Mouse (Mus musculus): ENCODE measurements around the gene Ccdc28b. TPM values are rescaled to one million over a fixed set of nuclear protein-coding genes. Genes with fewer than 3 reads are reported as not detected.

Gene Ccdc28b
- polyA plus RNA-seq, 1 experiment = 75.8 TPM

DNA sequence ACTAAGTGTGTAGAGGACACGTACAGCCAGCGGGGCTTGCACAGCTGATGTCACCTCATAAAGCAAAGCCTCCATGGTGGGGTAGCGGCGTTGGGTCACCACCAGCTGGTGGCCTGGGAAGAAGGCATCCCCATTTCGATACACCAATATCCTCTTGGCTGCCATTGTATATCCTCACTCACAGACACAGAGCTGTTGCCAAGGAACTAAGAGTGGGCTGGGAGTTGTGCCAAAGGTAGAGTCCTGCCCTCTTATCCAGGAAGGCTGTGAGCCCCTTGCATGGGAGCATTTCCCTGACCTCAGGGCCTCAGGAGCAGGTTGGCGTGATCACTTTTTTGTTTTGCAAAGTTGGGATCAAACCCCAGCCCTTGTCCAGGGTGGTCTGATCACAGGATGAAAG lies 9.7 kb downstream of the Ccdc28b start, which contains the start of gene Dcdc2b:
Gene Dcdc2b, minus strand, starts transcription at position 165 of the 400 bp plus-strand sequence.
- H3K27ac ChIP-seq (ENCODE audit: control insufficient read depth, insufficient read depth, low read depth, low read length, poor library complexity) = no peak within 1 kb of the TSS
- WGBS = 85% methylated on average over 6 of the region's 6 CpGs
- H3K4me3 ChIP-seq (replicated peaks; ENCODE audit: control insufficient read depth, low read depth, low read length) = no peak within 1 kb of the TSS
- no peak for TF ChIP-seq POLR2A (IDR thresholded peaks at IDR 0.05; ENCODE audit: borderline replicate concordance, control insufficient read depth, low read depth, low read length)
- no peak for TF ChIP-seq CTCF (IDR thresholded peaks at IDR 0.05; ENCODE audit: control insufficient read depth, insufficient read depth, low read length)
- no peaks in the 10 kb centered on the region for H3K4me1 ChIP-seq (ENCODE audit: control insufficient read depth, insufficient read depth, low read length)

DNA sequence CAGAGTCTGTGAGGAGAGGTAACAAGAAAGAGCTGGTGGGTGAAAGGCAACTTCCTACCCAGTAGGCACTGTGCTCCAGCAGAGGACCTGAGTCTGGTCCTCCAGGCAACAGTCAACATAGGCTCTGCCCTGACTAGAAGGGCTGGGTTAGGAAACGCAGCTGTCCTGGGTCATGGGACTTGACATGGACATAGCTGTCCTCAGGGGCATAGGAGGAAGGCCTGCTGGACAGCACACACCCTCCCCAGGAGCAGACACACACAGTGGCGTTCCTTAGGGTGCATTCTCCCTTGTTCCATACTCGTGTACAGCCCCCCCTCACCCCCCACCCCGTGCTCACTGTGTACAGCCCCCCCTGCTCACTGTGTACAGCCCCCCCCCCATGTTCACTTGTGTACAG lies 13.3 kb downstream of the Ccdc28b start:
- TF ChIP-seq POLR2A (IDR thresholded peaks at IDR 0.05; ENCODE audit: borderline replicate concordance, control insufficient read depth, low read depth, low read length) (no peak), CTCF (IDR thresholded peaks at IDR 0.05; ENCODE audit: control insufficient read depth, insufficient read depth, low read length) (no peak)
- Histone ChIP-seq H3K27ac (ENCODE audit: control insufficient read depth, insufficient read depth, low read depth, low read length, poor library complexity) (no peak overlapping the region), H3K4me1 (ENCODE audit: control insufficient read depth, insufficient read depth, low read length) (no peaks in the 10 kb centered on the region), H3K4me3 (replicated peaks; ENCODE audit: control insufficient read depth, low read depth, low read length) (no peak overlapping the region)
- 72% methylated on average over 4 of the region's 4 CpGs for WGBS

DNA sequence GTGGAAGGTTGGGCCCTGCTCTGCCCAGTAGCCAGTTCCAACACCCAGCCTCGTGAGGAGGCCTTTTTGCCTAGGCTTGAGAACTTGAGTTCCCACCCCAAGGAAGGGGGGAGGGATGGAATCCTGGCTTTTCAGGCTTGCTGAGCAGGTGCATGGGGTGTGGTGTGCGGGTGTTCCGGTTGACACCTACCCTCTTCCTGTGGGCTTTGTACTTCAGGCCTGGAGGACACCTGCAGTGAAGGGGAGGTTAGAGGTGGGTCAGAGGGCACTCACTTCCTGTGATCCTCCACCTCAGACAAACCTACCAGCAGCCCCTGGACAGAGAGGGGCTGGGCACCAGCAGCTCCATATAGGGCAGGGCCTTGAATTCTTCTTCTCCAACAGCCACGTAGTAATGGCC lies 13.7 kb downstream of the Ccdc28b start:
- WGBS = 87% methylated on average over 4 of the region's 4 CpGs
- TF ChIP-seq POLR2A (IDR thresholded peaks at IDR 0.05; ENCODE audit: borderline replicate concordance, control insufficient read depth, low read depth, low read length) = no peak
- no peak for TF ChIP-seq CTCF (IDR thresholded peaks at IDR 0.05; ENCODE audit: control insufficient read depth, insufficient read depth, low read length)
- no peaks in the 10 kb centered on the region for H3K4me1 ChIP-seq (ENCODE audit: control insufficient read depth, insufficient read depth, low read length)
- H3K4me3 ChIP-seq (replicated peaks; ENCODE audit: control insufficient read depth, low read depth, low read length) = no peak overlapping the region
- H3K27ac ChIP-seq (ENCODE audit: control insufficient read depth, insufficient read depth, low read depth, low read length, poor library complexity) = no peak overlapping the region

GRCm38 (mm10) chr4:129609139-129609631 lies 14.6 kb downstream of the Ccdc28b start:
- Histone ChIP-seq H3K4me1 (ENCODE audit: control insufficient read depth, insufficient read depth, low read length) (no peaks in the 10 kb centered on the region), H3K4me3 (replicated peaks; ENCODE audit: control insufficient read depth, low read depth, low read length) (no peak overlapping the region), H3K27ac (ENCODE audit: control insufficient read depth, insufficient read depth, low read depth, low read length, poor library complexity) (no peak overlapping the region; the same call in 1 of the 2 replicates)
- TF ChIP-seq CTCF (IDR thresholded peaks at IDR 0.05; ENCODE audit: control insufficient read depth, insufficient read depth, low read length) (no peak), POLR2A (IDR thresholded peaks at IDR 0.05; ENCODE audit: borderline replicate concordance, control insufficient read depth, low read depth, low read length) (no peak)
- 74% methylated on average over 12 of the region's 12 CpGs for WGBS

GRCm38 (mm10) chr4:129608426-129609025 lies 15.2 kb downstream of the Ccdc28b start:
- WGBS = 36% methylated on average over 7 of the region's 7 CpGs
- no peak overlapping the region for H3K27ac ChIP-seq (ENCODE audit: control insufficient read depth, insufficient read depth, low read depth, low read length, poor library complexity)
- H3K4me1 ChIP-seq (ENCODE audit: control insufficient read depth, insufficient read depth, low read length) = no peaks in the 10 kb centered on the region
- TF ChIP-seq POLR2A (IDR thresholded peaks at IDR 0.05; ENCODE audit: borderline replicate concordance, control insufficient read depth, low read depth, low read length) (no peak), CTCF (IDR thresholded peaks at IDR 0.05; ENCODE audit: control insufficient read depth, insufficient read depth, low read length) (peak; percentile 98)
- no peak overlapping the region for H3K4me3 ChIP-seq (replicated peaks; ENCODE audit: control insufficient read depth, low read depth, low read length)

DNA sequence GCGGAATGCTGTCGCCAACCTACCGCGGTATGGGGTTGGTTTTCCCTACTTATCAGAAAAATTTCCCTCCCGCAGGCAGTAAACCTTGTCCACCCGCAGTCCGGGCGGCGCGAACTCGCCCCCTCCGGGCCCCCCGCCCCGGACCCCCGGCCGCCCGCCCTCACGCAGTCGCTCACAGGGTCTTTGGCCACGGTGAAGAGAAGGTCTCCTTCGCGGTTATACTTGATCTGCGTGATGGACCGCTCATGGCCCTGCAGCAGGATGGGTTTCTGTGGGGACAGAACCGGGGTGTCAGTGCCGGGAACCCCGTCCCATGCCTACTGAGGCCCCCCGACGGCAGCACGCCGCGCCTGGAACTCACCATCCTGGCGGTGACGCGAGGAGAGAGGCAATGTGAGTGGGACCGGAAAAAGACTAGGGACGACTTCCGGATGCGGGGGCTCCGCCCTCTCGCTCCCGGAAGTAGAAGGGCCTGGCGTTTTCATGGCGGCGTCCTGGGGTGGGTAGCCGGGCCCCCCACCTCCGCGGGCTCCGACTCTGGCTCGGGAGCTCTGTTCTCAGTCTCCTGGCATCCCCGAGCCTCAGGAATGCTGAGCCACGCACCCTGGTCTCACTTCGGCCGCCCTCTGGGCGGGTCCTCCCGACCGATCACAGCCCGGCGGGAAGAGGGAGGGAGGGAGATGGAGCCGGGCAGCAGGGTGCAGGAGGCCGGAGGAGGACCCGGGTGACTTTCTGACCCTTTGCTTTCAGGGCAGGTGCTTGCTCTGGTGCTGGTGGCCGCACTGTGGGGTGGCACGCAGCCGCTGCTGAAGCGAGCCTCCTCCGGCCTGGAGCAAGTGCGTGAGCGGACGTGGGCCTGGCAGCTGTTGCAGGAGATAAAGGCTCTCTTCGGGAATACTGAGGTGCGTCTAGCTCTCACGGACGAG lies 23.3 kb downstream of the Ccdc28b start, which contains the start of the genes Eif3i and Tmem234:
Gene Eif3i, minus strand, starts transcription at position 416 of the 926 bp plus-strand sequence.
Gene Tmem234, plus strand, starts transcription at position 436 of the 926 bp plus-strand sequence.
- WGBS = under 1% methylated on average over 74 of the region's 74 CpGs
- TF ChIP-seq CTCF (IDR thresholded peaks at IDR 0.05; ENCODE audit: control insufficient read depth, insufficient read depth, low read length) = no peak
- peak; percentile 74; the same call in 1 of the 2 replicates for TF ChIP-seq POLR2A (IDR thresholded peaks at IDR 0.05; ENCODE audit: borderline replicate concordance, control insufficient read depth, low read depth, low read length)
- peaks cover 4% of the 10 kb centered on the region; the same call in 1 of the 2 replicates for H3K4me1 ChIP-seq (ENCODE audit: control insufficient read depth, insufficient read depth, low read length)
- H3K4me3 ChIP-seq (replicated peaks; ENCODE audit: control insufficient read depth, low read depth, low read length) = peak within 1 kb of the TSS; percentile 87
- peak within 1 kb of the TSS; percentile 43 for H3K27ac ChIP-seq (ENCODE audit: control insufficient read depth, insufficient read depth, low read depth, low read length, poor library complexity)

DNA sequence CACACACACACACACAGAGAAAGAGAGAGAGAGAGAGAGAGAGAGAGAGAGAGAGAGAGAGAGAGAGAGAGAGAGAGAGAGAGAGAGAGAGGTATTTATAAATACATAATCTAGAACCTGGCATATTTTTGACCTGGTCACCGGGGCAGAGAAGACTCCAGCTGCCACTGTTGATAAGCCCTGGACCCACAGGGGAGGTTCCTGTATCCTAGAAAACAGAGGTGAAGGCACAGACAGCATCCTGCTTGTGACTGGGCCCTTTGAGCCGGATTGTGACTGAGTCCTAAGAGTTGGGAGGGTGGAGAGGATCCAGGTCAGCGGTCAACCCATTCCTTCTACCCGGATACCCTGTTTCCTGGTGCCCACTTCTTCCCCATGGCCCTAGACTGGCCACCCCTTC lies 34.9 kb downstream of the Ccdc28b start:
- Histone ChIP-seq H3K27ac (ENCODE audit: control insufficient read depth, insufficient read depth, low read depth, low read length, poor library complexity) (peak overlapping the region; percentile 5; the same call in 1 of the 2 replicates), H3K4me3 (replicated peaks; ENCODE audit: control insufficient read depth, low read depth, low read length) (no peak overlapping the region), H3K4me1 (ENCODE audit: control insufficient read depth, insufficient read depth, low read length) (peaks cover 2% of the 10 kb centered on the region; the same call in 1 of the 2 replicates)
- TF ChIP-seq POLR2A (IDR thresholded peaks at IDR 0.05; ENCODE audit: borderline replicate concordance, control insufficient read depth, low read depth, low read length) (no peak), CTCF (IDR thresholded peaks at IDR 0.05; ENCODE audit: control insufficient read depth, insufficient read depth, low read length) (no peak)
- 43% methylated on average over 4 of the region's 4 CpGs for WGBS

GRCm38 (mm10) chr4:129586943-129587342 lies 36.8 kb downstream of the Ccdc28b start:
- 76% methylated on average over 1 of the region's 1 CpGs for WGBS
- Histone ChIP-seq H3K4me3 (replicated peaks; ENCODE audit: control insufficient read depth, low read depth, low read length) (no peak overlapping the region), H3K27ac (ENCODE audit: control insufficient read depth, insufficient read depth, low read depth, low read length, poor library complexity) (no peak overlapping the region), H3K4me1 (ENCODE audit: control insufficient read depth, insufficient read depth, low read length) (peaks cover 2% of the 10 kb centered on the region; the same call in 1 of the 2 replicates)
- TF ChIP-seq CTCF (IDR thresholded peaks at IDR 0.05; ENCODE audit: control insufficient read depth, insufficient read depth, low read length) = no peak
